Mouse (Mus musculus): ENCODE measurements around the gene Abat. TPM values are rescaled to one million over a fixed set of nuclear protein-coding genes. Genes with fewer than 3 reads are reported as not detected.

Gene Abat
- 15.7 and 16.8 TPM in 2 replicates for polyA plus RNA-seq (2014; fragmentation: Nextera tagmentation; extraction: Ambion mirVana)

- Histone ChIP-seq H3K4me3 (ENCODE audit: low read depth, low read length) (peak within 1 kb of the TSS; percentile 55), H3K9ac (peak within 1 kb of the TSS; percentile 62), H3K4me2 (peak within 1 kb of the TSS; percentile 69), H3K27ac (ENCODE audit: low read depth) (peak within 1 kb of the TSS; percentile 42; the same call in 1 of the 2 replicates), H3K36me3 (ENCODE audit: insufficient read depth) (no peaks in the 10 kb centered on the region), H3K27me3 (ENCODE audit: insufficient read depth, low read length) (no peaks in the 10 kb centered on the region), H3K9me3 (ENCODE audit: low read depth, low read length) (no peaks in the 10 kb centered on the region), H3K4me1 (ENCODE audit: insufficient read depth) (peaks cover 4% of the 10 kb centered on the region; the same call in 1 of the 2 replicates)
- DNase-seq, result peak; percentile 96
- TF ChIP-seq CTCF (IDR thresholded peaks at IDR 0.05; ENCODE audit: low read depth), result no peak
- peak; percentile 100 for ATAC-seq (ENCODE audit: insufficient read depth)
- WGBS, result under 1% methylated on average over 45 of the region's 46 CpGs
Observed at GRCm38 (mm10) chr16:8513236-8513906, at the start of gene Abat. Abat (plus strand) TSS chr16:8513429.

DNA sequence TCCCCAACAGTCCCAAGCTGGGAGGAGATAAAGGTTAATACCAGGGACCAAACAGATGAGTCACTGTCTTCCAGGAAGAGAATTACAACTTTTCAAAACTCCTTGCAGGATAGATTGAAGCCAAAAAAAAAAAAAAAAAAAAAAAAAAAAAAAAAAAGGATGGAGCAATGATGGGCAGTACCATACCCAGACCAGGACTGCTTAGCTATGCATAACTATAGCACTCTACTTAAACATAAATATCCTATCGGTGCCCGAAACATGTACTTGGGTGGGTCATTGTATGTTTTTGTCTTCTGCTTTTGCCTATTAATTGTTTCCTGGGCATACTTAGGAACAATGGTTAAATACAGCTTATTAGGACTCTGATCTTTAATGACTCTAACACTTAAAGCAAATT is 43.1 kb upstream of the Abat start:
- Histone ChIP-seq H3K4me3 (ENCODE audit: low read depth, low read length) (peak overlapping the region; percentile 68), H3K9me3 (ENCODE audit: low read depth, low read length) (no peaks in the 10 kb centered on the region), H3K36me3 (ENCODE audit: insufficient read depth) (no peaks in the 10 kb centered on the region; the same call in 1 of the 2 replicates), H3K4me2 (peak overlapping the region; percentile 72), H3K4me1 (ENCODE audit: insufficient read depth) (no peaks in the 10 kb centered on the region), H3K27ac (ENCODE audit: low read depth) (no peak overlapping the region), H3K27me3 (ENCODE audit: insufficient read depth, low read length) (no peaks in the 10 kb centered on the region), H3K9ac (no peak overlapping the region)
- no peak for DNase-seq
- 78% methylated on average over 2 of the region's 2 CpGs for WGBS
- ATAC-seq (ENCODE audit: insufficient read depth), result peak; percentile 63
- no peak for TF ChIP-seq CTCF (IDR thresholded peaks at IDR 0.05; ENCODE audit: low read depth)

GRCm38 (mm10) chr16:8470603-8471481 is 42.4 kb upstream of the Abat start, which contains the start of gene Mettl22:
Mettl22 (plus strand) TSS chr16:8470788.
- Histone ChIP-seq H3K36me3 (ENCODE audit: insufficient read depth) (no peaks in the 10 kb centered on the region; the same call in 1 of the 2 replicates), H3K4me1 (ENCODE audit: insufficient read depth) (no peaks in the 10 kb centered on the region), H3K27me3 (ENCODE audit: insufficient read depth, low read length) (no peaks in the 10 kb centered on the region), H3K4me3 (ENCODE audit: low read depth, low read length) (peak within 1 kb of the TSS; percentile 68), H3K9ac (peak within 1 kb of the TSS; percentile 73), H3K9me3 (ENCODE audit: low read depth, low read length) (no peaks in the 10 kb centered on the region), H3K4me2 (peak within 1 kb of the TSS; percentile 72), H3K27ac (ENCODE audit: low read depth) (peak within 1 kb of the TSS; percentile 90)
- DNase-seq, result peak; percentile 96
- WGBS, result under 1% methylated on average over 48 of the region's 48 CpGs
- peak; percentile 97 for ATAC-seq (ENCODE audit: insufficient read depth)
- TF ChIP-seq CTCF (IDR thresholded peaks at IDR 0.05; ENCODE audit: low read depth), result peak; percentile 49

DNA sequence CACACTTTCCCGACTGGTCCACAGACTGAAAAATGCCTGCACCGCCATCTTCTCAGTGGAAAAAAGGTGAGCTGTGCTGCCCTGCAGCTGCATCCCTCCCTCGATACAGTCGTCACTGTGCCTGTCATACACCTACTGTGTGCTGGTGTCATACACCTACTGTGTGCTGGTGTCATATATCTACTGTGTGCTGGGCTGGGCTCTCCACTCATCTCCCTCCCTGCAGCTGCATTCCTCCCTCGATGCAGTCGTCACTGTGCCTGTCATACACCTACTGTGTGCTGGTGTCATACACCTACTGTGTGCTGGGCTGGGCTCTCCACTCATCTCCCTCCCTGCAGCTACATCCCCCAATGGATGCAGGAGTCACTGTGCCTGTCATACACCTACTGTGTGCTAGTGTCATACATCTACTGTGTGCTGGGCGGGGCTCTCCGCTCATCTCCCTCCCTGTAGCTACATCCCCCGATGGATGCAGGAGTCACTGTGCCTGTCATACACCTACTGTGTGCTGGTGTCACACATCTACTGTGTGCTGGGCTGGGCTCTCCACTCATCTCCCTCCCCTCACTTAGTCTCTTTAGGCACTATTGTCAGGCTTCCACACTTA is 25.7 kb upstream of the Abat start:
- no peak for DNase-seq
- no peak overlapping the region for H3K27ac ChIP-seq (ENCODE audit: low read depth)
- no peak overlapping the region for H3K4me2 ChIP-seq
- no peaks in the 10 kb centered on the region for H3K4me1 ChIP-seq (ENCODE audit: insufficient read depth)
- H3K4me3 ChIP-seq (ENCODE audit: low read depth, low read length), result no peak overlapping the region
- H3K27me3 ChIP-seq (ENCODE audit: insufficient read depth, low read length), result no peaks in the 10 kb centered on the region
- TF ChIP-seq CTCF (IDR thresholded peaks at IDR 0.05; ENCODE audit: low read depth), result no peak
- H3K9me3 ChIP-seq (ENCODE audit: low read depth, low read length), result no peaks in the 10 kb centered on the region
- WGBS, result 90% methylated on average over 9 of the region's 9 CpGs
- H3K36me3 ChIP-seq (ENCODE audit: insufficient read depth), result peaks cover 44% of the 10 kb centered on the region
- ATAC-seq (ENCODE audit: insufficient read depth), result no peak
- no peak overlapping the region for H3K9ac ChIP-seq

GRCm38 (mm10) chr16:8489340-8489739 is 23.9 kb upstream of the Abat start:
- ATAC-seq (ENCODE audit: insufficient read depth) (no peak), DNase-seq (no peak)
- Histone ChIP-seq H3K4me3 (ENCODE audit: low read depth, low read length) (no peak overlapping the region), H3K27ac (ENCODE audit: low read depth) (no peak overlapping the region), H3K4me2 (no peak overlapping the region), H3K9me3 (ENCODE audit: low read depth, low read length) (no peaks in the 10 kb centered on the region), H3K9ac (no peak overlapping the region), H3K4me1 (ENCODE audit: insufficient read depth) (no peaks in the 10 kb centered on the region), H3K36me3 (ENCODE audit: insufficient read depth) (peaks cover 37% of the 10 kb centered on the region), H3K27me3 (ENCODE audit: insufficient read depth, low read length) (no peaks in the 10 kb centered on the region)
- WGBS, result 81% methylated on average over 5 of the region's 5 CpGs
- no peak for TF ChIP-seq CTCF (IDR thresholded peaks at IDR 0.05; ENCODE audit: low read depth)

GRCm38 (mm10) chr16:8491743-8492490 is 21.3 kb upstream of the Abat start:
- no peak for ATAC-seq (ENCODE audit: insufficient read depth)

More at GRCm38 (mm10) chr16:8491743-8492490, 21.3 kb upstream of the Abat start:
- no peaks in the 10 kb centered on the region for H3K9me3 ChIP-seq (ENCODE audit: low read depth, low read length)
- no peak for DNase-seq
- WGBS, result 44% methylated on average over 13 of the region's 13 CpGs
- no peak overlapping the region for H3K27ac ChIP-seq (ENCODE audit: low read depth)
- H3K27me3 ChIP-seq (ENCODE audit: insufficient read depth, low read length), result no peaks in the 10 kb centered on the region
- H3K4me1 ChIP-seq (ENCODE audit: insufficient read depth), result no peaks in the 10 kb centered on the region
- no peak for TF ChIP-seq CTCF (IDR thresholded peaks at IDR 0.05; ENCODE audit: low read depth)
- H3K9ac ChIP-seq, result no peak overlapping the region
- H3K36me3 ChIP-seq (ENCODE audit: insufficient read depth), result peaks cover 21% of the 10 kb centered on the region; the same call in 1 of the 2 replicates
- H3K4me3 ChIP-seq (ENCODE audit: low read depth, low read length), result no peak overlapping the region
- H3K4me2 ChIP-seq, result no peak overlapping the region
